Mouse (Mus musculus) lung, adult 10 weeks (tissue): ENCODE data around the gene Gm8857. TPM values are rescaled to one million over a fixed set of nuclear protein-coding genes. Genes with fewer than 3 reads are reported as not detected.

Experiments
- polyA plus RNA-seq: library from polyadenylated mRNA; stranded (reverse); fragments of 350-450 nt; fragmentation: Illumina TruSeq; extraction: RNeasy Lipid Tissue Mini Kit (QIAGEN cat#74804); gene quantifications from one replicate; pipeline ENCODE4 v1.2.3, GENCODE M21; 2014; ENCODE audit warnings: low read depth, low replicate concordance; ENCODE audit not compliant: insufficient read depth

Gene Gm8857
- polyA plus RNA-seq = not detected

GRCm38 (mm10) chr5:10947505-10947904 lies at the start of gene Gm8857, which contains the start of gene Gm8871:
Gene Gm8857, plus strand, starts transcription at chr5:10947807.
Gene Gm8871, plus strand, starts transcription at chr5:10947805.

Other genes with a start within 250 kb of the Gm8857 start
- gene Gm8871, start within 50 bp of the Gm8857 start, polyA plus RNA-seq = not detected
- not detected for gene Gm8879, start 179.8 kb downstream of the Gm8857 start, polyA plus RNA-seq
- gene Gm5861, start 235.3 kb downstream of the Gm8857 start, polyA plus RNA-seq = not detected